Mouse (Mus musculus) neural tube, postnatal 0 days (tissue): ENCODE data around the gene H2-DMb2. TPM values are rescaled to one million over a fixed set of nuclear protein-coding genes. Genes with fewer than 3 reads are reported as not detected.

ENCODE experiments used
- polyA plus RNA-seq: library from polyadenylated mRNA; unstranded; fragments of >200 nt; fragmentation: Nextera tagmentation; extraction: Ambion mirVana; gene quantifications from 2 replicates; pipeline ENCODE4 v1.2.1, GENCODE M21; 2015

The H2-DMb2 gene
- polyA plus RNA-seq = 0.66 and 0.96 TPM in 2 replicates

GRCm38 (mm10) chr17:34143033-34143432 lies at the start of gene H2-DMb2:
Gene H2-DMb2, plus strand, starts transcription at chr17:34143307.

GRCm38 (mm10) chr17:34119249-34120179 lies 23.6 kb upstream of the H2-DMb2 start, which contains the start of gene H2-DMa:
Gene H2-DMa, plus strand, starts transcription at chr17:34119541.

GRCm38 (mm10) chr17:34122188-34122984 lies 20.7 kb upstream of the H2-DMb2 start, which contains the start of gene Brd2:
Gene Brd2, minus strand, starts transcription at chr17:34122634.

GRCm38 (mm10) chr17:34152923-34153322 lies 9.8 kb downstream of the H2-DMb2 start, which contains the start of gene H2-DMb1:
Gene H2-DMb1, plus strand, starts transcription at chr17:34153072.

GRCm38 (mm10) chr17:34187261-34187916 lies 44.3 kb downstream of the H2-DMb2 start, which contains the start of the genes Tap1 and Psmb9:
Gene Tap1, plus strand, starts transcription at chr17:34187553.
Gene Psmb9, minus strand, starts transcription at chr17:34187764.

GRCm38 (mm10) chr17:34196941-34197894 lies 54.1 kb downstream of the H2-DMb2 start, which contains the start of gene Psmb8:
Gene Psmb8, plus strand, starts transcription at chr17:34197721.

Other genes with a start within 250 kb of the H2-DMb2 start
- gene Platr17, start 238.2 kb upstream of the H2-DMb2 start, polyA plus RNA-seq = 1.4 and 1.5 TPM in 2 replicates
- 40.7 and 43.3 TPM in 2 replicates for gene Daxx, start 233.9 kb upstream of the H2-DMb2 start, polyA plus RNA-seq
- gene Tapbp, start 227.4 kb upstream of the H2-DMb2 start, polyA plus RNA-seq = 47.9 and 55.8 TPM in 2 replicates
- gene Zbtb22, start 227.4 kb upstream of the H2-DMb2 start, polyA plus RNA-seq = 18.3 and 18.5 TPM in 2 replicates
- 40.2 and 49.4 TPM in 2 replicates for gene Rgl2, start 213.8 kb upstream of the H2-DMb2 start, polyA plus RNA-seq
- gene Pfdn6, start 203.0 kb upstream of the H2-DMb2 start, polyA plus RNA-seq = 181 TPM in 2 replicates
- gene Wdr46, start 202.6 kb upstream of the H2-DMb2 start, polyA plus RNA-seq = 17.0 and 17.9 TPM in 2 replicates
- 13.6 and 15.4 TPM in 2 replicates for gene B3galt4, start 191.8 kb upstream of the H2-DMb2 start, polyA plus RNA-seq
- gene Vps52, start 187.5 kb upstream of the H2-DMb2 start, polyA plus RNA-seq = 60.0 and 63.3 TPM in 2 replicates
- gene Rps18, start 187.3 kb upstream of the H2-DMb2 start, polyA plus RNA-seq = 872 and 906 TPM in 2 replicates
- 23.9 and 24.3 TPM in 2 replicates for gene H2-K1, start 143.0 kb upstream of the H2-DMb2 start, polyA plus RNA-seq
- 21.7 and 24.2 TPM in 2 replicates for gene Ring1, start 118.6 kb upstream of the H2-DMb2 start, polyA plus RNA-seq
- 72.0 and 82.6 TPM in 2 replicates for gene H2-Ke6, start 115.2 kb upstream of the H2-DMb2 start, polyA plus RNA-seq
- 143 and 149 TPM in 2 replicates for gene Slc39a7, start 111.6 kb upstream of the H2-DMb2 start, polyA plus RNA-seq
- 50.1 and 52.1 TPM in 2 replicates for gene Rxrb, start 111.5 kb upstream of the H2-DMb2 start, polyA plus RNA-seq
- 9.1 and 12.1 TPM in 2 replicates for gene Col11a2, start 103.9 kb upstream of the H2-DMb2 start, polyA plus RNA-seq
- gene H2-Oa, start 51.0 kb upstream of the H2-DMb2 start, polyA plus RNA-seq = 0.25 and 0.64 TPM in 2 replicates
- gene H2-DMa, start 23.8 kb upstream of the H2-DMb2 start, polyA plus RNA-seq = 26.1 and 27.0 TPM in 2 replicates
- 107 and 118 TPM in 2 replicates for gene Brd2, start 20.7 kb upstream of the H2-DMb2 start, polyA plus RNA-seq
- gene H2-DMb1, start 9.8 kb downstream of the H2-DMb2 start, polyA plus RNA-seq = 0.80 and 1.1 TPM in 2 replicates
- gene Tap1, start 44.2 kb downstream of the H2-DMb2 start, polyA plus RNA-seq = 8.0 and 8.7 TPM in 2 replicates
- gene Psmb9, start 44.5 kb downstream of the H2-DMb2 start, polyA plus RNA-seq = 3.5 and 3.7 TPM in 2 replicates
- gene Psmb8, start 54.4 kb downstream of the H2-DMb2 start, polyA plus RNA-seq = 7.4 and 9.0 TPM in 2 replicates
- 3.5 and 4.9 TPM in 2 replicates for gene Tap2, start 60.2 kb downstream of the H2-DMb2 start, polyA plus RNA-seq
- 0.14 and 0.19 TPM in 2 replicates for gene H2-Ob, start 95.6 kb downstream of the H2-DMb2 start, polyA plus RNA-seq
- 2.7 and 3.5 TPM in 2 replicates for gene H2-Ab1, start 114.4 kb downstream of the H2-DMb2 start, polyA plus RNA-seq
- 0.41 and 0.74 TPM in 2 replicates for gene H2-Aa, start 144.5 kb downstream of the H2-DMb2 start, polyA plus RNA-seq
- 3.2 and 4.3 TPM in 2 replicates for gene H2-Eb1, start 162.6 kb downstream of the H2-DMb2 start, polyA plus RNA-seq
- gene H2-Eb2, start 182.4 kb downstream of the H2-DMb2 start, polyA plus RNA-seq = 0.13 and 0.26 TPM in 2 replicates
- gene Btnl2, start 211.5 kb downstream of the H2-DMb2 start, polyA plus RNA-seq = not detected in 2 replicates
- gene Btnl1, start 233.8 kb downstream of the H2-DMb2 start, polyA plus RNA-seq = not detected in 2 replicates